Mouse (Mus musculus) kidney, postnatal 0 days (tissue): Measurements from ENCODE around the gene Nit1. TPM values are rescaled to one million over a fixed set of nuclear protein-coding genes. Genes with fewer than 3 reads are reported as not detected.
A peak's percentile ranks its signal among the peaks of the same experiment; 100 is the strongest.

Experiments
- ATAC-seq: fragments of 200-750 bp; cut with Nextera tagmentation; replicated peaks from 2 replicates; pipeline ENCODE4 v1.8.0; 2017; ENCODE audit warnings: low read depth, moderate number of reproducible peaks, moderate TSS enrichment, moderate library complexity; ENCODE audit not compliant: low FRiP score
- DNase-seq: peaks from one replicate; pipeline ENCODE4 v3.0.0-alpha.2; 2016; ENCODE audit warnings: low spot score
- H3K27ac ChIP-seq: fragments of 300-500 bp; sonication (generic); 2 replicates; pipeline ENCODE4 v1.5.1; 2014; ENCODE audit warnings: mild to moderate bottlenecking
- H3K27me3 ChIP-seq: fragments of 300-500 bp; sonication (generic); 2 replicates; pipeline ENCODE4 v1.6.1; 2014; ENCODE audit warnings: low read length, mixed read lengths; ENCODE audit not compliant: insufficient read depth
- H3K36me3 ChIP-seq: fragments of 300-500 bp; sonication (generic); 2 replicates; pipeline ENCODE4 v1.6.1; 2014; ENCODE audit warnings: low read length, mixed read lengths; ENCODE audit not compliant: insufficient read depth
- H3K4me1 ChIP-seq: fragments of 300-500 bp; sonication (generic); replicated peaks from 2 replicates; pipeline ENCODE4 v1.6.1; 2014; ENCODE audit warnings: antibody characterized with exemption, low read length, mixed read lengths; ENCODE audit not compliant: insufficient read depth
- H3K4me2 ChIP-seq: fragments of 300-500 bp; sonication (generic); 2 replicates; pipeline ENCODE4 v1.6.1; 2014; ENCODE audit warnings: mild to moderate bottlenecking, low read length, moderate library complexity, mixed read lengths
- H3K4me3 ChIP-seq: fragments of 300-500 bp; sonication (generic); replicated peaks from 2 replicates; pipeline ENCODE4 v1.5.1; 2014; ENCODE audit warnings: low read depth, low read length
- H3K9ac ChIP-seq: fragments of 300-500 bp; sonication (generic); 2 replicates; pipeline ENCODE4 v1.6.1; 2014; ENCODE audit warnings: low read depth, low read length
- H3K9me3 ChIP-seq: fragments of 300-500 bp; sonication (generic); replicated peaks from 2 replicates; pipeline ENCODE4 v1.6.1; 2016; ENCODE audit warnings: low read length, inconsistent platforms, mixed read lengths
- CTCF ChIP-seq: IDR thresholded peaks from 2 replicates; pipeline ENCODE4 v1.5.1; 2016; ENCODE audit warnings: antibody characterized with exemption, low read depth, mild to moderate bottlenecking, moderate library complexity
- WGBS: fragments of 180-500 bp; shearing (Covaris S2); extraction: QIAGEN DNeasy Blood & Tissue Kit; methylation state at CpG from one replicate; pipeline ENCODE4 v1.1.7; 2014; 5-methylcytosine and 5-hydroxymethylcytosine counted together
- polyA plus RNA-seq: library from polyadenylated mRNA; unstranded; fragments of >200 nt; fragmentation: Nextera tagmentation; extraction: Ambion mirVana; gene quantifications from 2 replicates; pipeline ENCODE4 v1.2.1, GENCODE M21; 2015

Gene Nit1
- polyA plus RNA-seq, 1 experiment from 2014 or later: 59.8 TPM

DNA sequence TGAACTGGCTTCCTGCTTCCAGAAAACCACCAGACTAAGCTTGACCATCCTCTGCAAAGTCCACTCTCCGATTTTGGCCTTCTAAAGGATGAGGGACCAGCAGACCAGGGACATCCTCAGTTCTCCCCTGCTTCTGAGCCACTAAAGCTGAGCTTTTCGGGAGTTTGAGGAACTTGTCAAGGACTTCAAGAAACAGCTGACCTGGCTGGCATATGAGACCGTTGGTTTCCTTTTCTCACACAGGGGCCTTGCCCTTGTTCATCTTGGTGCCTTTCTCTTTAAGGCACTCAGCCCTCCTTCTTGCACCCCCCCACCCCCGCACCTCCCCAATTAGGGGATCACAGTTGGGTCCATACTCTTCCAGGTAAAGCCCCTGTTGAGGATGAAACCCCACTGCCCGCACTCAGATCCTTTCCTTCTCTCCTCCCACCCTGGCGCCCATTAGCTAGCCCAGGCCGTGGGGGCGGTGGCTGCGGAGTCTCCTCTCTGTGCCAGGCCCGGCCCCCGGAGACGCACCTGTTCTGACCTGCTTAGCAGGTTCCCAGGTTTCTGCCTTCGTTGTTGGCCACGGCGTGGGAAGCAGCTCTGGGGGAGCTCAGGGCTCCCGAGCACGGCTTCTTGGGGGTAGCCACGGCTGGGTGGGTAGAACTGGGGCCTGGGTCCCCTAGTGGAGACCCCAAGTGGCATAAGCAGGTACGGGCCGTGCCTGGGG, 24.6 kb upstream of the Nit1 start, which contains the start of gene Nectin4:
TSS of gene Nectin4 (plus strand) at position 255 of the 712 bp plus-strand sequence.
- H3K9me3 ChIP-seq: no peaks in the 10 kb centered on the region
- H3K36me3 ChIP-seq: no peaks in the 10 kb centered on the region
- peak within 1 kb of the TSS; percentile 57 for H3K27ac ChIP-seq
- peak within 1 kb of the TSS; percentile 7; the same call in 1 of the 2 replicates for H3K4me2 ChIP-seq
- ATAC-seq: peak; percentile 72; the same call in 1 of the 2 replicates
- no peak within 1 kb of the TSS for H3K4me3 ChIP-seq
- H3K27me3 ChIP-seq: no peaks in the 10 kb centered on the region
- 36% methylated on average over 20 of the region's 20 CpGs for WGBS
- H3K9ac ChIP-seq: no peak within 1 kb of the TSS
- TF ChIP-seq CTCF: no peak
- H3K4me1 ChIP-seq: peaks cover 4% of the 10 kb centered on the region; the same call in 1 of the 2 replicates
- DNase-seq: peak; percentile 14

DNA sequence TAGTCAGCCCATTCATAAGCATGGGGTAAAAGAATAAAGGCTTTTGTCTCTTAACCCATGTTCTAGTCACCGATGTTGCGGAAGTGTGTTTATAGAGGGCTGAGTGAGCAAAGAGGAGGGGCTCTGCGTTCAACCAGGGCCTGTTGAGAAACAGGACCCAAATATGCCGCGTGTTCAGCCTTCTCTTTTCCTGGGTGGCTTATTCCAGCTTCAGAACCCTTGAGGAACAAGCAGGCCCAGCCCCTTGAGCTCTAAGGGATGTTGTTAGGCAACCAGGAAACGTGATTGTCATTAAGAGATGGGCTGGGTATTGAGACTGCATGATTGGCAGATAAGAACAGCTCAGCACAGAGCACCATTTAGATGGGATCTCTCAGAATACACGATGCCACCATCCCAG, 20.5 kb upstream of the Nit1 start:
- TF ChIP-seq CTCF: no peak
- Histone ChIP-seq H3K4me2 (no peak overlapping the region), H3K27ac (no peak overlapping the region), H3K36me3 (no peaks in the 10 kb centered on the region), H3K9ac (no peak overlapping the region), H3K4me3 (no peak overlapping the region), H3K9me3 (no peaks in the 10 kb centered on the region), H3K4me1 (0 out of 2 replicates have a peak, but pooled peaks cover 4% of the 10 kb centered on the region), H3K27me3 (no peaks in the 10 kb centered on the region)
- ATAC-seq: no peak
- 63% methylated on average over 7 of the region's 7 CpGs for WGBS
- DNase-seq: no peak

DNA sequence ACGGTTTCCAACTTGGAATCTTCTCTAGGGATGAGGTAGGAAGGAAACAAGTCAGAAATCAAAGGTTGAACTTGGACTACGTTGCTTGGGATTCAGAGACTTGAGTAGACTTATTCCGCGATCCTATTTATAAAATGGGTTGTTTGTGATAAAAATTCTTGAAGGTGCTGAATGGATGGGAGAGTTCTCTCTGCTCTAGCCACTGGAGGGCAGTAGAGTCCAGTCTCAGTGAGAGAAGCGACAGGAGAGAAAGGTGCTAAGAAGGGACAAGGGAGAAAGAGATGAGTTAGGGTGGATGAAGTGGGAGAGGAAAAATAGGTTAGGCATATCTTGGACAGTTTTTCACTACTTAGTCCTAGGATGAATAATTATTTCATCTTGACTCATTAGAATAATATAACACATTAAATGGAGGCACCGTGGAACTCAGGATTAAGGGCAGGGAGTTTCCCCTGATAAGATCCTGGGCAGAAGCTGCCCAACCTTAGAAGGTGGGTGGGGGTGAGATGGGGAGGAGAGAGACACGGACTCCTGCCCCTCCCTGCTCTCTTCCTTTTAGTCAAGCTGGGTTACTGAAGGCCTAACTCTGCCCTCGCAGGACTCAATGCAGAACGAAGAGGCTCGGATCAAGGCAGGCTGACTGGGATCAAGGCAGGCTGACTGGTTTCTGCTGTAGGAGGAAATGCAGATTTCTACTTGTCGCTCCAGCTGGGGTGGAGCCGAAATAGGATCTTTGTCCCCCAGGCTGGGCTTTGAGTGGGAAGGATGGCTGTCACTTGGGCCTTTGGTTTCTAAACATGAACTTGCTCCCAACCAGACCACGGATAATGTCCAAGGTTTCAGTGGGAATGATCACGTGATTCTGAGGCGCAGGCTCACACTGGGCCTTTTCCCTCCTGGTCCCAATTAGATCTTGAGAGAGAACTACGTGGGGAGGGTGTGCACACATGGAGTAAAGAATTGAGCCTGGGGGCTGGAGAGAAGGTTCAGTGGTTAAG, 16.0 kb upstream of the Nit1 start:
- ATAC-seq (no peak; the same call in 1 of the 2 replicates), DNase-seq (peak; percentile 93)
- Histone ChIP-seq H3K27me3 (no peaks in the 10 kb centered on the region), H3K36me3 (peaks cover 15% of the 10 kb centered on the region; the same call in 1 of the 2 replicates), H3K4me3 (peak overlapping the region; percentile 53), H3K4me1 (no peaks in the 10 kb centered on the region; the same call in 1 of the 2 replicates), H3K9me3 (no peaks in the 10 kb centered on the region), H3K4me2 (peak overlapping the region; percentile 82), H3K27ac (peak overlapping the region; percentile 80), H3K9ac (peak overlapping the region; percentile 73)
- TF ChIP-seq CTCF: peak; percentile 95
- WGBS: 30% methylated on average over 16 of the region's 16 CpGs

DNA sequence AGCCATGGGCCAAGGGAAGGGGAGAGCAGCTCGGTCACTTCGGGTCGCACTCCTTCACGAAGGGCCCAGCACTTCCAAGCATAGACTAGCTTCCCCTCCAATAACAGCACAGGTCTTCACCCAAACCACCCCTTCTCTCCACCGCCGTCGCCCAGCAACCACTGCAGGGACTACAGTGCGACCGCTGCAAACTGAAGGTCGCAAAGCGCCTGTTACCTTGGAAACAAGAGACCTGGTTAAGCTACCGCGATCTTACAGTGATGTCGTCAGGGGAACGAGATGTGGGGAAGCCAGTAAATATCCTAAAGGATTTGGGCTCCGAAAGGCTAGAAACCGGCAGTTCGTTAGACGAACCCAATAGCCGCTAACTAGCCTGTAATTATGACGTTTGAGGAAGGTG, 15.2 kb upstream of the Nit1 start, which contains the start of gene Klhdc9:
TSS of gene Klhdc9 (minus strand) at position 143 of the 400 bp plus-strand sequence.
- peak; percentile 99 for DNase-seq
- peak within 1 kb of the TSS; percentile 73 for H3K9ac ChIP-seq
- TF ChIP-seq CTCF: no peak
- peak within 1 kb of the TSS; percentile 82 for H3K4me2 ChIP-seq
- H3K4me1 ChIP-seq: no peaks in the 10 kb centered on the region; the same call in 1 of the 2 replicates
- ATAC-seq: peak; percentile 96
- peaks cover 15% of the 10 kb centered on the region; the same call in 1 of the 2 replicates for H3K36me3 ChIP-seq
- H3K27ac ChIP-seq: peak within 1 kb of the TSS; percentile 80
- under 1% methylated on average over 21 of the region's 21 CpGs for WGBS
- H3K9me3 ChIP-seq: no peaks in the 10 kb centered on the region
- H3K27me3 ChIP-seq: no peaks in the 10 kb centered on the region
- H3K4me3 ChIP-seq: peak within 1 kb of the TSS; percentile 53

DNA sequence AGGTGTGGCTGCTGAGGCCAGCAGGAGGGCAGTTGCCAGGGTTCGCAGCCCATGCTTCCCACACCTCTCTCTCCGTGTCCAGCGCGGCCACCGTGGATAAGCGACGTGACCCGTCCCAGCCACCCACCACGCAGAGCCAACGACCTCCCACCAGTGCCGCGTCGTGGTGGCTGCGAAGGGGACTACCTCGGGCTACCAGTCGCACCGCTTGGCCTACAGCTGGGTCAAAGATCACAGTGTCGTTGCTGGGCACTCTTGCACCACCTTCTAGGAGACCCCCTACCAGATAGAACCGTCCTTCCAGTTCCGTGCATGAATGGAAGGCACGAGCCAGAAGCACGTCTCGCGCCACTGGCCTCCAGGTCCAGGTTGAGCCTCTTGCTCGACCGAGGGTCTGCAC, 14.8 kb upstream of the Nit1 start:
- DNase-seq: no peak
- 4% methylated on average over 26 of the region's 26 CpGs for WGBS
- Histone ChIP-seq H3K27ac (peak overlapping the region; percentile 71), H3K27me3 (no peaks in the 10 kb centered on the region), H3K4me2 (peak overlapping the region; percentile 82), H3K36me3 (peaks cover 15% of the 10 kb centered on the region; the same call in 1 of the 2 replicates), H3K4me3 (peak overlapping the region; percentile 53), H3K4me1 (no peaks in the 10 kb centered on the region; the same call in 1 of the 2 replicates), H3K9me3 (no peaks in the 10 kb centered on the region), H3K9ac (peak overlapping the region; percentile 59)
- no peak for TF ChIP-seq CTCF
- ATAC-seq: no peak; the same call in 1 of the 2 replicates

DNA sequence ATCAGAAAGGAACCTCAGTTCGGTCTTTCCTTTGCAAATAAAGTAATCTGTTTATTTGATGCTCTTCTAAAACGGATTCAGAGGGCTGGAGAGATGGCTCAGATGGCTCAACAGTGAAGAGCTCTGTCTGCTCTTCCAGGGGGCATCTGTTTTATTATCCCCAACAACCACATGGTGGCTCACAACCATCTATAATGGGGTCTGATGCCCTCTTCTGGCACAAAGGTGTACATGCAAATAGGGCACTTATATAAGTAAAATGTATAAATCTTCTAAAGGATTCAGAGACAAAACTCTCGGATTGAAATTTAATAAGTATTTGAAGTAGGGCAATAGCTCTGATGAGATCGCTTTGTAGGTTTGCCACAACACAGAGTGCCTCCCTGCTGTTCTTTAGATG, 13.0 kb upstream of the Nit1 start:
- ATAC-seq (no peak), DNase-seq (peak; percentile 83)
- Histone ChIP-seq H3K36me3 (peaks cover 15% of the 10 kb centered on the region; the same call in 1 of the 2 replicates), H3K4me3 (no peak overlapping the region), H3K27ac (no peak overlapping the region), H3K4me2 (no peak overlapping the region), H3K4me1 (no peaks in the 10 kb centered on the region; the same call in 1 of the 2 replicates), H3K27me3 (no peaks in the 10 kb centered on the region), H3K9ac (no peak overlapping the region), H3K9me3 (no peaks in the 10 kb centered on the region)
- 66% methylated on average over 4 of the region's 4 CpGs for WGBS
- peak; percentile 91 for TF ChIP-seq CTCF
